Mouse (Mus musculus) limb, embryonic 12.5 days (tissue): ENCODE results near the gene Kif12. TPM values are rescaled to one million over a fixed set of nuclear protein-coding genes. Genes with fewer than 3 reads are reported as not detected.

Experiments
- ATAC-seq: fragments of 200-750 bp; cut with Nextera tagmentation; 2 replicates; pipeline ENCODE4 v1.8.0; 2017; ENCODE audit warnings: low read depth, moderate TSS enrichment; ENCODE audit not compliant: insufficient number of reproducible peaks, insufficient read depth, low FRiP score, low TSS enrichment
- H3K27ac ChIP-seq: fragments of 300-500 bp; sonication (generic); 2 replicates; pipeline ENCODE4 v1.5.1; 2016; ENCODE audit warnings: mild to moderate bottlenecking, moderate library complexity
- H3K27me3 ChIP-seq: fragments of 300-500 bp; sonication (generic); 2 replicates; pipeline ENCODE4 v1.6.1; 2016; ENCODE audit warnings: mild to moderate bottlenecking, moderate library complexity
- H3K36me3 ChIP-seq: fragments of 300-500 bp; sonication (generic); 2 replicates; pipeline ENCODE4 v1.6.1; 2016; ENCODE audit warnings: mild to moderate bottlenecking, moderate library complexity
- H3K4me1 ChIP-seq: fragments of 300-500 bp; sonication (generic); replicated peaks from 2 replicates; pipeline ENCODE4 v1.6.1; 2016
- H3K4me2 ChIP-seq: fragments of 300-500 bp; sonication (generic); 2 replicates; pipeline ENCODE4 v1.6.1; 2016; ENCODE audit warnings: mild to moderate bottlenecking, moderate library complexity
- H3K4me3 ChIP-seq: fragments of 300-500 bp; sonication (generic); replicated peaks from 2 replicates; pipeline ENCODE4 v1.5.1; 2016; ENCODE audit warnings: mild to moderate bottlenecking
- H3K9ac ChIP-seq: fragments of 300-500 bp; sonication (generic); replicated peaks from 2 replicates; pipeline ENCODE4 v1.6.1; 2016; ENCODE audit warnings: mild to moderate bottlenecking, moderate library complexity
- H3K9me3 ChIP-seq: fragments of 300-500 bp; sonication (generic); 2 replicates; pipeline ENCODE4 v1.6.1; 2016; ENCODE audit warnings: mild to moderate bottlenecking, moderate library complexity
- WGBS: fragments of 180-500 bp; shearing (Covaris S2); methylation state at CpG from one replicate; pipeline ENCODE4 v1.1.7; 2016; 5-methylcytosine and 5-hydroxymethylcytosine counted together
- polyA plus RNA-seq: library from polyadenylated mRNA; unstranded; fragments of >200 nt; fragmentation: Nextera tagmentation; extraction: Ambion mirVana; gene quantifications from 2 replicates; pipeline ENCODE4 v1.2.1, GENCODE M21; 2016

Gene Kif12
- polyA plus RNA-seq, 1 experiment from 2014 or later = 0.14 TPM

DNA sequence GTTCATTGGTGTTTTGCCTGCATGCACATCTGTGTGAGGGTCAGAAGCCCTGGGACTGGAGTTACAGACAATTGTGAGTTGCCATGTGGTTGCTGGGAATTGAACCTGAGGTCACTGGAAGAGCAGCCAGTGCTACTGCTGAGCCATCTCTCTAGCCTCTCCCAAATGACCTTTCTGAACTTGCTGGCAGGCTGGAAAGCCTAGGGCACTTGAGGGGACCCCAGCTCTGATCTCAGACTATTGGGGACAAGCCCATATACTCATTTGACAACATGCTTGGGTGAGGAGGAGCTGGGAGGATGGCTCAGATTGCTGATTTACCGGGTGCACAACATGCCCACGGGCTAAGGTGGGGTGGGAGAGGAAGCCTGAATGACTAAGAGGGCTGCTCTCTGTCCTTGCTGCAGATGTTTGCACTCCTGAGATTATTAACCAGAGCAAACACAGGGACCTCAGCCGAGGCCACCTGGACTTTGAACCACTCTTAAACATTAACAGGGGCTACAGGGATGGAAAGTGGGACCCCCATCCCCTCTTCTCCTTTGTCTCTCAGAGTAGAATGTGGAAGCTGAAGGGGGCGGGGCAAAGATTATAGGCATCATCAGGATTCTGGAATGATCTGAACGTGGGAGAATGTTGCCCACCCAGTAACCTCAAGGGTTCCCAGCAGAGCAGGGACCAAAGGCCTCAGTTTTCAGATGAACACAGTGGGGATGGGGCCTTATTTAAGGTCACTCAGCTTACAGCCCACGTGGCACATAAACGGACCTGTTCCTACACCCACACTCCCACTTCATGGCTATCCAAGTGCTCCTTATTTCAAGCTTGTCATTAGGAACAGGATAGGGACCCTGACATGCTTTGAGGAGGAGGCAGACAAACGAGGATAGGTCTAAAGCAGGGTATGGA is 15.0 kb downstream of the Kif12 start:
- Histone ChIP-seq H3K9ac (no peak overlapping the region), H3K4me1 (no peaks in the 10 kb centered on the region), H3K4me3 (no peak overlapping the region), H3K27me3 (no peaks in the 10 kb centered on the region), H3K4me2 (no peak overlapping the region), H3K27ac (no peak overlapping the region), H3K9me3 (no peaks in the 10 kb centered on the region), H3K36me3 (no peaks in the 10 kb centered on the region)
- ATAC-seq = no peak
- 67% methylated on average over 8 of the region's 8 CpGs for WGBS

DNA sequence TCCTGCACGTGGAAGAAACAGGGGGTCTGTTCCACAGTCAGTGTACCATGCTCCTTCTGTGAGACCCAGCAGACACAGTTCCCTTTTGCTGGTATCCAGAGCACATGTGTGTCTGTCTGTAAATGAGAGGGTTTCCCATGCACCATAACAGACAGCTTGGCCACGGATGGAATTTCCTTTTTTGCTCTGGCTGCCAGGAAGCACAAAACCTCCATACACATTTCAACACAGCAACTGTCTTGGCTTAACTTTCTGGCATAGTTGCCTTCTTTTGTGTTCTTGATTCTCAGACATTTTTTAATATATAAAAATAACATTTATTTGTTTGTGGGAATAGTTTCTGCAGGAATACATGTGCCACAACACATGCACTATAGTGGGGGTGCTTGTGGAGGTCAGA is 16.3 kb downstream of the Kif12 start:
- Histone ChIP-seq H3K27me3 (no peaks in the 10 kb centered on the region), H3K27ac (no peak overlapping the region), H3K9ac (no peak overlapping the region), H3K9me3 (no peaks in the 10 kb centered on the region), H3K36me3 (no peaks in the 10 kb centered on the region), H3K4me2 (no peak overlapping the region), H3K4me1 (no peaks in the 10 kb centered on the region), H3K4me3 (no peak overlapping the region)
- no peak for ATAC-seq
- WGBS = 48% methylated on average over 2 of the region's 2 CpGs

DNA sequence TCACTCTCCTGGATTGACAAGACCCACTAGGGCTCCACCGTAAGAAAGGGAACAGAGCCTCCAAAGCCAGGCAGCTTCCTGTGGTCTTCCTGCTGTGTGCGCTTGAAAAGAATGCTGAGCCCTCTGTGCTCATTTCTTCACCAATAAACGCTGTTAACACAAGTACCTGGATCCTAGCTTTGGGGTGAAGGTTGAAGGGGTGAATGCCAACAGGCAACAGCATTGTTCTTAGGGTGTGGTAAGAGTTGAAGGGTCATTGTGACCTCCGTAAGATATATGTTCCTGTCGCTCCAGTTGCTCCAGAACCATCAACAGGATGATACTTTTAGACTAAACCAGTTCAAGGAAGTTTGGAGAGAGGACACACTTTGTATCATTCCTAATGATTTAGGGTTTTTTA is 17.2 kb downstream of the Kif12 start, which contains the start of gene Ambp:
Gene Ambp, minus strand, starts transcription at position 101 of the 400 bp plus-strand sequence.
- 71% methylated on average over 5 of the region's 5 CpGs for WGBS
- Histone ChIP-seq H3K4me3 (no peak within 1 kb of the TSS), H3K4me1 (no peaks in the 10 kb centered on the region), H3K36me3 (no peaks in the 10 kb centered on the region), H3K27me3 (no peaks in the 10 kb centered on the region), H3K9ac (no peak within 1 kb of the TSS), H3K9me3 (no peaks in the 10 kb centered on the region), H3K4me2 (no peak within 1 kb of the TSS), H3K27ac (no peak within 1 kb of the TSS)
- ATAC-seq = no peak

DNA sequence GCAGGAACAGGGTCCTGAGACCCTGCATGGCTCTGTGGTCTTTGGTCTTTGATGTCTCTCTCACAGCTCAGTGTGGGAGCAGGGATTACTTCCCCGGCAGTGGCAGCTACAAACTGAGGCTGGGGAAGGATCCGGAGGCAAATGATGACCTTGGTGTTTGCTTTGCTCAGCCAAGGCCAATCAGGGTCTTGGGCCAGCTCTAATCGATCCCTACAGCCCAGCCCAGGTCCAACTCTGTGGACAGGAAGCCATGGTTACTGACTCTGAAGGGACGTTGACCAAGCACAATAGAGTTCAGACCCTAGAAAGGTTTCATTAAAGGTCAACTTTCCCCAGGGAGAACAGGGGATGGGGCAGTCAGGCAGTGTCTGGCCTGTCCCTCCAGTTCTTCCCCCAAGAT is 17.9 kb downstream of the Kif12 start:
- Histone ChIP-seq H3K27ac (no peak overlapping the region), H3K9ac (no peak overlapping the region), H3K4me1 (no peaks in the 10 kb centered on the region), H3K9me3 (no peaks in the 10 kb centered on the region), H3K4me3 (no peak overlapping the region), H3K4me2 (no peak overlapping the region), H3K27me3 (no peaks in the 10 kb centered on the region), H3K36me3 (no peaks in the 10 kb centered on the region)
- ATAC-seq = no peak
- 54% methylated on average over 4 of the region's 4 CpGs for WGBS

DNA sequence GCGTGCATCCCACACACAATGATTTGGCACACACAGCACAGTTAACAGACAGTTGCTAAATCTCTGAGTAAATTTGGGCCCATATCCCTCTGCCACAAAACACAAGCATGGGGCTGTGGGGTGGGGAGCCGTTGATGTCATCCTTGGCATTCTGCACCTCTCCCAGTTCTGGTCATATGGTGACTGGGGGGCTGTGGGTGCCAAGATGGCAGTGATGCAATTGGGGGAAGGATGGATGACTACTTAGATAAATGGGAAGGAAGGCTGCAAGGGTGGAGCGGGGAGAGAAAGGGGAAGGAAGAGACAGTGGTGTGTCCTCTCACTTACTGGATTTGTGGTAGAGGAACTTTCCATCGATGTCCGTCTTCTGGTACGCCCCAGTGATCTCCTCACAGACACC is 20.8 kb downstream of the Kif12 start:
- no peak overlapping the region for H3K9ac ChIP-seq
- H3K4me3 ChIP-seq = no peak overlapping the region
- no peaks in the 10 kb centered on the region for H3K27me3 ChIP-seq
- H3K4me1 ChIP-seq = no peaks in the 10 kb centered on the region
- no peak for ATAC-seq
- H3K27ac ChIP-seq = no peak overlapping the region
- H3K4me2 ChIP-seq = no peak overlapping the region
- H3K36me3 ChIP-seq = no peaks in the 10 kb centered on the region
- H3K9me3 ChIP-seq = peaks cover 5% of the 10 kb centered on the region; the same call in 1 of the 2 replicates
- WGBS = 92% methylated on average over 6 of the region's 6 CpGs

DNA sequence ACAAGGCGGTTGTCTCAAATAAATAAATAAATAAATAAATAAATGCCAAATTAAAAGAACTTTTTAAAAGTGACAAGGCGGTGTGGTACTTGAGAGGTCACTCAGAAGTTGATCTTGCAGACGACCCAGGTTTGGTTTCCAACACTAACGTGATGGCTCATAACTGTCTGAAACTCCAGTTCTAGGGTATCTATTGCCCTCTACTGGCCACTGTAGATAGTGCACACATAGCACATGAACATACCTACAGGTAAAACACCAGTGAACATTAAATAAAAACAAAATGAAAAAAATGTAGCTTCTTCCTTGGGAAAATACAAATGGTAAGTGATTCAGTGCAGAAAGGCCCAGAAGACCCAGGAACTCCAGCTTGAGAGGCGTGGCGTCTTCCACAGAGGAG is 24.7 kb downstream of the Kif12 start:
- no peaks in the 10 kb centered on the region for H3K27me3 ChIP-seq
- no peak for ATAC-seq
- WGBS = 90% methylated on average over 6 of the region's 6 CpGs
- no peak overlapping the region for H3K4me2 ChIP-seq
- H3K27ac ChIP-seq = no peak overlapping the region
- H3K4me1 ChIP-seq = no peaks in the 10 kb centered on the region
- H3K9me3 ChIP-seq = peaks cover 5% of the 10 kb centered on the region; the same call in 1 of the 2 replicates
- no peak overlapping the region for H3K9ac ChIP-seq
- no peaks in the 10 kb centered on the region for H3K36me3 ChIP-seq
- H3K4me3 ChIP-seq = no peak overlapping the region

DNA sequence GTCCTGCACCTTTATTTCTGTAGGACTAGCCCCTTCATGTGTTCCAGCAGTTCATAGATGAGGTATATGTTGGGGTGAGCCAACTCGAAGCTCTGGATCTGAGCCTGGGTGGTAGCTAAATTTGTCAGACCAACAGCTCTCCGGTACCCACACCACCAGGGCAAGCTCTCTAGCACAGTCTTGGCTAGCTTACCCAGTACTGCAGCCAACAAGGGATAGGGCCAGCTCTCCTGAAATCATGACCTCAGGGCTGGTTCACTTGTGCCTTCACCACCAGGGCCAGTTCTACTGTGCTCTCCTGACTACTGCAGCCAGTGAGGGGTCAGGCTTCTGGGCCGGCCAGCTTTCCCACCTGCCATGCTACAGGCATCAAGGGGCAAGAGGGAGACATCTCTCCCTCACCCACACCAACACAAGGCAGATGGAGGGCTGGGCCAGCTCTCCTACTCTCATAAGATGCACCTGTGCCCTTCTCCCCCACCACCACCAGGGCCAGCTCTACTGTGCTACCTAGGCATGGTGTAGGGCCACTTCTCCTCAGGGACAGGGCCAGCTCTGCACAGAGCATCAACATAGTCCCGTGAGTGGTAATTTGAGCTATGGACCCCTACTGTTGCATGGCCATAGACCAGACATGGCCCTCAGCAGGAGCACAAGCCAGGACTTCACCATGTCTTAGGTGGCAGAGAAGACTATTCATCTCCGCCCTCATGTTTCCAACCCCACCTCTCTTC is 41.9 kb downstream of the Kif12 start:
- 0 out of 2 replicates have a peak, but pooled peaks have one; percentile 31 for ATAC-seq
- no peaks in the 10 kb centered on the region for H3K27me3 ChIP-seq
- H3K4me2 ChIP-seq = no peak overlapping the region
- H3K9me3 ChIP-seq = no peaks in the 10 kb centered on the region
- H3K9ac ChIP-seq = no peak overlapping the region
- no peaks in the 10 kb centered on the region for H3K4me1 ChIP-seq
- H3K4me3 ChIP-seq = no peak overlapping the region
- peaks cover 62% of the 10 kb centered on the region for H3K36me3 ChIP-seq
- H3K27ac ChIP-seq = no peak overlapping the region
- WGBS = 93% methylated on average over 5 of the region's 5 CpGs

DNA sequence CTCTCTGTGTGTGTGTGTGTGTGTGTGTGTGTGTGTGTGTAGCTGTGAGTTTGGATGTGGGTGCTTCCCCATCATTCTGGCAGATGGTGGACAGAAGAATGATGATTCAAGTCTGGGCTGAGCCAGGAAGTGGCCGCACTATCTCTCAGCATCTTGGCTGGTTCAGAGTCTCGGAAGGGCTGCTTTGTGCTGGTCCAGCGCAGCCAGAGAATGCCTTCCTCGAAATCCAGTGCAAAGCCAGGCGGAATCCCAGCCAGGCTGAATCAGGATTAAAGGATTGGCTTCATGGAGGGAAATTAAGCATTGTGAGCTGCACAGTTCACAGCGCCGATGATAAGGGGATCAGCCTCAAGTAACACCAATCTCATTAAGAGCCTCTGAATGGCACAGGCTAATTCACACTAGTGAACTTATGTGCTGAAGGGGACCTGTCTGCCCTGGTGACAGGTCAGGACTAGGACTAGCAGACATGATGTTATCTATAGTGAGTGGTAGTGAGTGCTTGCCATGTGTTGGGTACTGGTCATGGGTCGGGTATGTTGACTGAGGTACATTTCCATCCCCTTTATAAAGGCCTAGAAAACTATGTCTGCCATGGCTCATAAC is 47.0 kb downstream of the Kif12 start:
- no peak overlapping the region for H3K4me2 ChIP-seq
- no peak overlapping the region for H3K4me3 ChIP-seq
- no peaks in the 10 kb centered on the region for H3K9me3 ChIP-seq
- no peaks in the 10 kb centered on the region for H3K4me1 ChIP-seq
- no peak overlapping the region for H3K9ac ChIP-seq
- ATAC-seq = no peak
- H3K27ac ChIP-seq = no peak overlapping the region
- peaks cover 64% of the 10 kb centered on the region for H3K36me3 ChIP-seq
- 88% methylated on average over 8 of the region's 8 CpGs for WGBS
- H3K27me3 ChIP-seq = no peaks in the 10 kb centered on the region

DNA sequence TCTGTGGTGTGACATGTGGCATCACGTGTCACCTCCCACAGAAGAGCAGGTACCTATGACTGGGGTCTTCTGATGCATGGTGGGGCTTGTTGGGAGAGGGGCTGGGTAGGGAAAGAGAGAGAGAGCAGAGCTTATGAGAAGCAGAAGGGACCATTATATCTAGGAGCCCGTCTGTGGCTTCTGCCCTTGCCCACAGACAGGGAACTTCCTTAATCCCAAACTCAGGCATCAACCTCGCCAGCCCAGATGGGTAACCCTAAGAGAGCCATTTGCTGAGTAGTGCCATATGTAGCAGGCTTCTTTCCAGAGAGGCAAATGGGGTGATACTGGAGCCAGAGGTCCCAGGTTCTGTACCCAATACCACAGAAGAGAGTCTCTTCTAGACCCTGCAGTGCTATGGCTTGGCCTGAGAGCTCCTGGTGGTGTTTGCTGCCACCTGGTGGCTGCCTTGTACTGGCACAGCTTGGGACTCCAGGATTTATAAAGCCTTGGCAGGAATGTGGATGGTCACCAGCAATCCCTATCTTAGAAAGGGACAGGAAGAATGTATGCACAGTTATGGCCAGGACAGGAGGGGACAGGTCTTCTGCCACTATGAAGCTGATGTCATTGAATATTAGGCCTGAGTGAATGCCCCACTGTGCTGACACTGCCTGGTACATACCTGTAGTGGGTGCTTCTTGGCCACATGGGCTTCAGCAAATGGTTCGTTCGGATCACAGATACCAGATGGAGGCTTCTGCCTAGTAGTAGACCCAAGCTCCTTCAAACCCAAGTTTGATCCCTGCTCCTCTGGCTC is 53.1 kb downstream of the Kif12 start:
- H3K27me3 ChIP-seq = no peaks in the 10 kb centered on the region
- H3K36me3 ChIP-seq = peaks cover 91% of the 10 kb centered on the region
- WGBS = 87% methylated on average over 5 of the region's 5 CpGs

More for the DNA sequence above, 53.1 kb downstream of the Kif12 start:
- H3K9me3 ChIP-seq = no peaks in the 10 kb centered on the region
- no peak overlapping the region for H3K27ac ChIP-seq
- no peak overlapping the region for H3K4me2 ChIP-seq
- no peaks in the 10 kb centered on the region for H3K4me1 ChIP-seq
- no peak overlapping the region for H3K9ac ChIP-seq
- ATAC-seq = peak; percentile 71
- no peak overlapping the region for H3K4me3 ChIP-seq
